Mouse (Mus musculus): Measurements from ENCODE around the gene Klk11. TPM values are rescaled to one million over a fixed set of nuclear protein-coding genes. Genes with fewer than 3 reads are reported as not detected.

Klk11 gene
- polyA plus RNA-seq, 1 experiment, result not detected

DNA sequence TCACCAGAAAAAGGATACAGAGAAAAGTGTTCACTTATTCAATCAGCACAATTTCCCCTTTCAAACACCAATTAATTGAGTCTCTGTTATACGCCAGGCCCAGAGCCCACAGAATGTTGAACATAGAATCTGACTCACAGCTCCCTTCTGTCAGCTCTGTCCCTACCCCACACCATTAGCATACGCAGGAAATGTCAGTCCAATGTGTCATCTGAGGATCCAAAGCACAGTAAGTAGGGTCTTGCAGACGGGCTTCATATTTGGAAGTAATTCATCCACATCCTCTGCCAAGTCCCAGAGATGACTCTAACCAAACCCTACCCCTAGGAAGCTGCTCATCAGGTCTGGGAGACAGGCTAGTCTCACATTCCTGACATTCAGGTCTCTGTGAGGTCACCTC is 13.7 kb downstream of the Klk11 start:
- Histone ChIP-seq H3K27ac (ENCODE audit: insufficient read depth, low read length) (no peak overlapping the region), H3K4me1 (ENCODE audit: control insufficient read depth, insufficient read depth, low read length) (no peaks in the 10 kb centered on the region), H3K4me3 (ENCODE audit: insufficient read depth, low read length) (no peak overlapping the region)
- TF ChIP-seq POLR2A (IDR thresholded peaks at IDR 0.05; ENCODE audit: extremely low read depth, insufficient read depth, low read length) (no peak), CTCF (IDR thresholded peaks at IDR 0.05; ENCODE audit: extremely low read depth, insufficient read depth, low read length) (no peak)

DNA sequence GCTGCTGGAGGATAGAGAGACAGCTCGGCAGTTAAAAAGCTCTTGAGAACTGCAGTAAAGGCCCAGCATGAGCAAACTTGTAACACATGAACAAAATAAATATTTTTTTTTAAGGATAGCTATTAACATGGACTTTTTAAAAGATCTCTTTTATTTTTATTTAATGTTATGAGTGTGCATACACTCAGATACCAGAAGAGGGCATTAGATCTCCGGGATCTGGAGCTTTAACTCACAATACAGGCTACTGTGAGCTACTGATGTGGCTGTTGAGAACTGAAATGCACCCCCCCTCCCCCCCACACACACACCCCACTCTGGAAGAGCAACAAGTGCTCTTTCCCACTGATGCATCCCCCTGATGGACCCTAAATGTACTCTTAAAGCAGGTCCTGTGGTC is 14.9 kb downstream of the Klk11 start:
- no peak for TF ChIP-seq POLR2A (IDR thresholded peaks at IDR 0.05; ENCODE audit: extremely low read depth, insufficient read depth, low read length)
- TF ChIP-seq CTCF (IDR thresholded peaks at IDR 0.05; ENCODE audit: extremely low read depth, insufficient read depth, low read length), result no peak
- Histone ChIP-seq H3K27ac (ENCODE audit: insufficient read depth, low read length) (no peak overlapping the region), H3K4me1 (ENCODE audit: control insufficient read depth, insufficient read depth, low read length) (no peaks in the 10 kb centered on the region), H3K4me3 (ENCODE audit: insufficient read depth, low read length) (no peak overlapping the region)

DNA sequence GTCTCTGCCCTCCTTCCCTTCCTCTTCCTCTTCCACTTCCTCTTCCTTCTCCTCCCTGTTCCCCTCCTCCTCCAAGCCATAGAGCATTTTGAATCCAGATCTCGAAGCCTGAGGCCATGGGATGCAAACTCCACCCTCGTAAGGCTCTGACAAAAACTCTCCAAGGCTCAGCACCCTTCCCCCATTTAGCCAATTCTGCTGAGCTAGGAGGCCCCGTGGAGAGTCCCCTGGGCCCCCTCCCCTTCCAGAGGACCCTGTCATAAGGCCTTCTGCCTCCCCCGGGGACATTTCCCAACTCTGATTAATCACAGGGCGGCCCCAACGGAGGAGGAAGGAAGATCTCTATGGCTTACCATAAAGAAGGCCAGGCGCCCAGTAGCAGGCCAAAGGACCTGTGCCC is 17.2 kb downstream of the Klk11 start, which contains the start of gene Klk9:
Klk9 (plus strand) TSS at position 301 of the 400 bp plus-strand sequence.
- Histone ChIP-seq H3K27ac (ENCODE audit: insufficient read depth, low read length) (no peak within 1 kb of the TSS), H3K4me1 (ENCODE audit: control insufficient read depth, insufficient read depth, low read length) (no peaks in the 10 kb centered on the region), H3K4me3 (ENCODE audit: insufficient read depth, low read length) (no peak within 1 kb of the TSS)
- no peak for TF ChIP-seq CTCF (IDR thresholded peaks at IDR 0.05; ENCODE audit: extremely low read depth, insufficient read depth, low read length)

GRCm38 (mm10) chr7:43796355-43796754 is 22.0 kb downstream of the Klk11 start:
- no peak overlapping the region for H3K27ac ChIP-seq (ENCODE audit: insufficient read depth, low read length)
- TF ChIP-seq CTCF (IDR thresholded peaks at IDR 0.05; ENCODE audit: extremely low read depth, insufficient read depth, low read length) (no peak), POLR2A (IDR thresholded peaks at IDR 0.05; ENCODE audit: extremely low read depth, insufficient read depth, low read length) (no peak)
- peak overlapping the region; percentile 54; the same call in 1 of the 2 replicates for H3K4me3 ChIP-seq (ENCODE audit: insufficient read depth, low read length)
- H3K4me1 ChIP-seq (ENCODE audit: control insufficient read depth, insufficient read depth, low read length), result no peaks in the 10 kb centered on the region

DNA sequence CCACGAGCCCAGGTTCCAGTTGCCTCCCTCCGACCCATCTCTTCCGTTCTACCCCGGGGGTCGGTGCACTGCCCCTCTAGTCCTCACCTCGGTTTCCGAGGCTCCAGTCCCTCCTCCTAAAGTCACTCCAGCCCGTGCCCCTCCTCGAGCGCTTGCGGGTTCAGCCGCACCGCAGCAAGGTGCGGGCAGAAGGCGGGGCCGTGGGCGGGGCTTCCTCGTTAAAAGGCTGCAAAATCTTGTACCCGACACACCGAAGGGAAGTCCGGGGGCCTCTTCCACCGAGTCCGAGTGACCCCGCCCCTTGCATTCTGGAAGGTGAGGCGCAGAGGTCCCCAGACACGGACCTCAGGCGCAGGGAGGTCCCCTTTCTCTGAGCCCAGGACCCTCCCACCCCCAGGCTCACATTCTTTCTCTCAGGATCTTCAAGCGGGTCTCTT is 22.9 kb downstream of the Klk11 start, which contains the start of gene Klk8:
Klk8 (plus strand) TSS at position 245 of the 437 bp plus-strand sequence.
- no peak within 1 kb of the TSS for H3K27ac ChIP-seq (ENCODE audit: insufficient read depth, low read length)
- TF ChIP-seq POLR2A (IDR thresholded peaks at IDR 0.05; ENCODE audit: extremely low read depth, insufficient read depth, low read length) (no peak), CTCF (IDR thresholded peaks at IDR 0.05; ENCODE audit: extremely low read depth, insufficient read depth, low read length) (no peak)
- H3K4me3 ChIP-seq (ENCODE audit: insufficient read depth, low read length), result peak within 1 kb of the TSS; percentile 54
- no peaks in the 10 kb centered on the region for H3K4me1 ChIP-seq (ENCODE audit: control insufficient read depth, insufficient read depth, low read length)

DNA sequence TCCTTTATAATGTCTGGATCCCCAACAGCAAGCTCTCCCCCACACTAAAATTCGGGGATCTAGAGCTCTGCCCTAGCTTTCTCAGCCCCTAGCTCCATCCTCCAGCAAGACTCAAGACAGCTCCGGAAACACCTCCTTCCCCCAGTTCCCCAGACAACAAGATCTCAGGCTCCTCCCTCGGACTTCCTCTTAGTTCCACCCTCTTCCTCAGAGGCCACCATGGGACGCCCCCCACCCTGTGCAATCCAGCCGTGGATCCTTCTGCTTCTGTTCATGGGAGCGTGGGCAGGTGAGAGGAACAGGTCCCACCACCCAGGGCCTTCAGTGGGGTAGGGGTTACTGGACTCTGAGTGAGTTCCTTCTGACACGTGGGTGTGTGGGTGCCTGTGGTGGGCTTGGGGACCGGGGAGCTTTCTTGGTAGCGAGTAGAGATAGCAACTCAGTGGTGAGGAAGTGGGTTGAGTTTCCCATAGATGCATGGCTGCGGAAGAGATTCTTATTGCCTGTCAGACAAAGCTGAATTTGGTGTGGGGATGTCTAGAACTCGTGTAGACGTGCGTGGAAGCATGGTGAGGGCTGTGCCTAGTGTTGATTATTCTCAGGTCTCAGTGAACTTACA is 23.5 kb downstream of the Klk11 start:
- H3K27ac ChIP-seq (ENCODE audit: insufficient read depth, low read length), result no peak overlapping the region
- TF ChIP-seq CTCF (IDR thresholded peaks at IDR 0.05; ENCODE audit: extremely low read depth, insufficient read depth, low read length) (no peak), POLR2A (IDR thresholded peaks at IDR 0.05; ENCODE audit: extremely low read depth, insufficient read depth, low read length) (no peak)
- H3K4me3 ChIP-seq (ENCODE audit: insufficient read depth, low read length), result peak overlapping the region; percentile 54
- no peaks in the 10 kb centered on the region for H3K4me1 ChIP-seq (ENCODE audit: control insufficient read depth, insufficient read depth, low read length)

DNA sequence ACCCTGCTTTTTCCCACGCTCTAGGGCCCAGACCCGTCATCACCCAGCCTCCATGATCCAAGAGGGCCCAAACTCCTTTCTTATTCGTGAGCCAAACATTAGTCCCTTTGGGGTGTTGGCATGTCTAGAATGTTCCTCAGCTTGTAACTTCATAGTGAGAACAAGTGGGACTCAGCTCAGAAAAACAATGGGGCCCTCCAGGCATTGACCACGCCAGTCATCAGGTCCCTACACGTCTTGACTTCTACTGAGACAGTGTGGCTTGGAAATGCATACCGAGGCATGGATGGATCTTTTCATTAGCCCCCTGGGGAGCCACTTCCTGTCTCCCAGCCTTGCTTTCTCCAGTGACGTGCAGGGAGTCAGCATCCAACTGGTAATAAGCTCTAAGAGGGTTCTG is 25.5 kb downstream of the Klk11 start:
- H3K27ac ChIP-seq (ENCODE audit: insufficient read depth, low read length), result no peak overlapping the region
- H3K4me3 ChIP-seq (ENCODE audit: insufficient read depth, low read length), result no peak overlapping the region
- TF ChIP-seq POLR2A (IDR thresholded peaks at IDR 0.05; ENCODE audit: extremely low read depth, insufficient read depth, low read length), result no peak
- TF ChIP-seq CTCF (IDR thresholded peaks at IDR 0.05; ENCODE audit: extremely low read depth, insufficient read depth, low read length), result no peak
- H3K4me1 ChIP-seq (ENCODE audit: control insufficient read depth, insufficient read depth, low read length), result no peaks in the 10 kb centered on the region

DNA sequence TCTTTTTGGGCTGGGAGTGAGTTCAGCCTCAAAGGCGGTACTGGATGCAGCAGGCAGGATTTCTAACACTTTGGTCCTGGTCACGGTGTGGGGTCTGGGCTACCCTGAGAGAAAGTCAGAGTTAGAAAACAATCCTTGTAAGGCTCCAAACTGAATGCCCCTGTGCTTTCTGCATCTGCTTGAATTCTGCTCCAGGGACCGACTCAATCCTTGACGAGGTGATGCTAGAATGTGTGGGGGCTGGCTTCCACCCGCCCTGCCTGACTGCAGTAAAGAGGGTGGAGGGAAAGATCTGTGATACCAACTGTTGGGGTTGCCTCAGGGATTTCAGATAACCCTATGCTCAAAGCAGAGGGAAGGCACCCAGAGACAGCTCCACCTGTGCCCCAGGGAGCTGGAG is 36.6 kb downstream of the Klk11 start, which contains the start of gene Klk7:
Klk7 (plus strand) TSS at position 301 of the 400 bp plus-strand sequence.
- no peaks in the 10 kb centered on the region for H3K4me1 ChIP-seq (ENCODE audit: control insufficient read depth, insufficient read depth, low read length)
- TF ChIP-seq CTCF (IDR thresholded peaks at IDR 0.05; ENCODE audit: extremely low read depth, insufficient read depth, low read length) (no peak), POLR2A (IDR thresholded peaks at IDR 0.05; ENCODE audit: extremely low read depth, insufficient read depth, low read length) (no peak)
- no peak within 1 kb of the TSS for H3K27ac ChIP-seq (ENCODE audit: insufficient read depth, low read length)
- no peak within 1 kb of the TSS for H3K4me3 ChIP-seq (ENCODE audit: insufficient read depth, low read length)

- TF ChIP-seq CTCF (IDR thresholded peaks at IDR 0.05; ENCODE audit: extremely low read depth, insufficient read depth, low read length) (no peak), POLR2A (IDR thresholded peaks at IDR 0.05; ENCODE audit: extremely low read depth, insufficient read depth, low read length) (no peak)
- H3K4me1 ChIP-seq (ENCODE audit: control insufficient read depth, insufficient read depth, low read length), result no peaks in the 10 kb centered on the region
- no peak overlapping the region for H3K27ac ChIP-seq (ENCODE audit: insufficient read depth, low read length)
- no peak overlapping the region for H3K4me3 ChIP-seq (ENCODE audit: insufficient read depth, low read length)
Measured at GRCm38 (mm10) chr7:43815211-43815610, 40.8 kb downstream of the Klk11 start.

DNA sequence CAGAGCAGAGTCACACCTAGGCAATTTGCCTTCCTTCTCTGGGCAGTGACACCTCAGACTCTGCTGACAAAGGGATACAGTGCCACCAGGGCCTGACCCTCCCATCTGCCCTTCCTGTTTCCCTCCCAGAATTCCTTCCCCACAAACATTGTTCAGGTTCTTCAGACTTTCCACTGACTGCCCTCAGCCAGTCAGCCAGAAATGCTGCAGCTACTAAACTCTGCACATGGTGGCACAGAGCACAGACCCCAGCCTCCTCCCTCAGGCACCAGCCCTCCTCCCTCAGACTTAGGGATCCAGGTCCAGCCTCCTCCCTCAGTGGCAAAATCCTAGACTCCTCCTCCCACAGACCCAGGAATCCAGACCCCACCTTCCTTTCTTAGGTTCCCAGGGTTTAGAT is 42.3 kb downstream of the Klk11 start:
- TF ChIP-seq CTCF (IDR thresholded peaks at IDR 0.05; ENCODE audit: extremely low read depth, insufficient read depth, low read length), result no peak
- no peak for TF ChIP-seq POLR2A (IDR thresholded peaks at IDR 0.05; ENCODE audit: extremely low read depth, insufficient read depth, low read length)

More for the DNA sequence above, 42.3 kb downstream of the Klk11 start:
- Histone ChIP-seq H3K4me3 (ENCODE audit: insufficient read depth, low read length) (no peak overlapping the region), H3K27ac (ENCODE audit: insufficient read depth, low read length) (no peak overlapping the region), H3K4me1 (ENCODE audit: control insufficient read depth, insufficient read depth, low read length) (no peaks in the 10 kb centered on the region)

Measured in cortical plate, adult 2 months (tissue).